Mouse (Mus musculus): ENCODE results near the gene Ylpm1.

GRCm38 (mm10) chr12:85113337-85113736, 117.2 kb downstream of the Ylpm1 start:
- TF ChIP-seq CTCF (conservative IDR thresholded peaks at IDR 0.05; ENCODE audit: insufficient read depth, insufficient read length, low read depth, low read length) (no peak), POLR2A (IDR thresholded peaks at IDR 0.05; ENCODE audit: low read depth, low read length) (no peak)

Data from kidney, adult 2 months (tissue).